Mouse (Mus musculus) spleen, adult 2 months (tissue): ENCODE results near the gene Tspan8. TPM values are rescaled to one million over a fixed set of nuclear protein-coding genes. Genes with fewer than 3 reads are reported as not detected.
"Not testable (repeated sequence)": the region's sequence is repeated elsewhere in the genome, so short reads cannot be mapped to it uniquely, and the experiment has no call there.

Experiments
- DNase-seq, 2 experiments: peaks; one replicate each; pipeline versions ENCODE4 v3.0.0 to v3.0.0-alpha.2; 2012 to 2021; ENCODE audit warnings: low spot score in 2 of 2, low read depth in 1 of 2
- H3K27ac ChIP-seq: fragments of 200-500 bp; 2 replicates; pipeline ENCODE4 v1.5.1; 2012; ENCODE audit warnings: low read length, inconsistent platforms; ENCODE audit not compliant: insufficient read depth
- H3K27me3 ChIP-seq: fragments of 200-500 bp; 2 replicates; pipeline ENCODE4 v1.6.1; 2012; ENCODE audit warnings: mild to moderate bottlenecking, moderate library complexity, low read length, inconsistent platforms; ENCODE audit not compliant: control insufficient read depth, insufficient read depth
- H3K36me3 ChIP-seq: fragments of 200-500 bp; 2 replicates; pipeline ENCODE4 v1.6.1; 2012; ENCODE audit warnings: mild to moderate bottlenecking, low read length, inconsistent platforms; ENCODE audit not compliant: control insufficient read depth, insufficient read depth
- H3K4me1 ChIP-seq: fragments of 200-500 bp; 2 replicates; pipeline ENCODE4 v1.6.1; 2011; ENCODE audit warnings: inconsistent platforms; ENCODE audit not compliant: control insufficient read depth, insufficient read depth, insufficient read length
- H3K4me3 ChIP-seq: fragments of 200-500 bp; 2 replicates; pipeline ENCODE4 v1.5.1; 2011; ENCODE audit warnings: mild to moderate bottlenecking, inconsistent platforms; ENCODE audit not compliant: insufficient read depth, insufficient read length; ENCODE audit errors: extremely low read depth
- CTCF ChIP-seq: fragments of 200-500 bp; IDR thresholded peaks from 2 replicates; pipeline ENCODE4 v1.5.1; 2011; ENCODE audit warnings: mild to moderate bottlenecking, inconsistent platforms; ENCODE audit not compliant: insufficient read depth, insufficient read length, insufficient replicate concordance; ENCODE audit errors: extremely low read depth
- POLR2A ChIP-seq: fragments of 200-500 bp; IDR thresholded peaks from 2 replicates; pipeline ENCODE4 v1.6.1; 2011; ENCODE audit warnings: low read depth, low read length, inconsistent platforms
- WGBS: fragments of 180-500 bp; shearing (Covaris S2); methylation state at CpG from one replicate; pipeline ENCODE4 v1.1.7; 2018; 5-methylcytosine and 5-hydroxymethylcytosine counted together
- polyA plus RNA-seq: library from polyadenylated mRNA; depleted of rRNA; stranded (reverse); fragments of >200 nt; gene quantifications from 2 replicates; pipeline ENCODE4 v1.2.3, GENCODE M21; 2012

Gene Tspan8
- polyA plus RNA-seq, 1 experiment, result 1.4 TPM

DNA sequence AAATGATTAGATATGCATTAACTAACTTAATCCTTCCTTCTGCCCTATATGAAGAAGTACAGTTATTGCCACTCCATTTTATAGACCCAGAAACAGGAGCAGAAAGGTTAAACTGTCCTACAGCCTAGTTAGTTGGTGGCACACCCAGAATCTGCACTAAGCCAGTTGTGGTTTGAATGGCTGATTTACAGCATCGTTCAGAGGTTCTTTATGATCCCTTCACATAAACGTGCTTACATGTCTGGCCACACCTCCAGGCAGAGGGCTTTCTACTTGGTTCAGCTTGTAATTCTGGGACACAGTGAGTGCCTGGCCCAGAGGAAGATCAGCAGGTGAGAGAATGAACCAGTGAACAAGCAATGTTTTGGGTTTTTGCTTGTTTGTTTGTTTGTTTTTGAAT is 33.4 kb upstream of the Tspan8 start:
- TF ChIP-seq CTCF (no peak), POLR2A (no peak)
- Histone ChIP-seq H3K27me3 (no peaks in the 10 kb centered on the region), H3K4me1 (no peaks in the 10 kb centered on the region), H3K27ac (no peak overlapping the region), H3K4me3 (no peak overlapping the region), H3K36me3 (no peaks in the 10 kb centered on the region)
- DNase-seq, result no peak
- 54% methylated on average over 2 of the region's 2 CpGs for WGBS

DNA sequence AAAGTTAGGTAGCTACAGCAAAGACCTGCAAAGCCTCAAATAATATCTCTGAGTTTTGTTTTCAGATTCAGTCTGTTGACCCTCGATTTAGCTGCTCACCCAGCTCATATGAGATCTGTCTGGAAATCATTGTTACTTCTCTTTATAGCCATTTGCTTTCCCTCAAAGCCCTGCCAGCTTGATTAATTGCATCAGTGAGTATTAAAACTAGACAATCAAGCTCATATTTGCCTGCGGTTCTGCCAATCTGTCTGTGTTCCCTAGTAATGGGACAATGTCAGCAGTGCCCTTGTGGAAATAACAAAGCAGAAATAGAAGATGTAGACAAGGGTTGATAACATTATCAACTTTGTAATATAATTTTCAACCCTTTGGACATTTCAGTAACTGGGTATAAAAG is 25.8 kb upstream of the Tspan8 start:
- 84% methylated on average over 2 of the region's 2 CpGs for WGBS
- H3K4me1 ChIP-seq, result no peaks in the 10 kb centered on the region
- no peak for TF ChIP-seq POLR2A
- TF ChIP-seq CTCF, result no peak
- H3K27me3 ChIP-seq, result no peaks in the 10 kb centered on the region
- no peak for DNase-seq
- H3K4me3 ChIP-seq, result no peak overlapping the region
- no peaks in the 10 kb centered on the region for H3K36me3 ChIP-seq
- no peak overlapping the region for H3K27ac ChIP-seq

DNA sequence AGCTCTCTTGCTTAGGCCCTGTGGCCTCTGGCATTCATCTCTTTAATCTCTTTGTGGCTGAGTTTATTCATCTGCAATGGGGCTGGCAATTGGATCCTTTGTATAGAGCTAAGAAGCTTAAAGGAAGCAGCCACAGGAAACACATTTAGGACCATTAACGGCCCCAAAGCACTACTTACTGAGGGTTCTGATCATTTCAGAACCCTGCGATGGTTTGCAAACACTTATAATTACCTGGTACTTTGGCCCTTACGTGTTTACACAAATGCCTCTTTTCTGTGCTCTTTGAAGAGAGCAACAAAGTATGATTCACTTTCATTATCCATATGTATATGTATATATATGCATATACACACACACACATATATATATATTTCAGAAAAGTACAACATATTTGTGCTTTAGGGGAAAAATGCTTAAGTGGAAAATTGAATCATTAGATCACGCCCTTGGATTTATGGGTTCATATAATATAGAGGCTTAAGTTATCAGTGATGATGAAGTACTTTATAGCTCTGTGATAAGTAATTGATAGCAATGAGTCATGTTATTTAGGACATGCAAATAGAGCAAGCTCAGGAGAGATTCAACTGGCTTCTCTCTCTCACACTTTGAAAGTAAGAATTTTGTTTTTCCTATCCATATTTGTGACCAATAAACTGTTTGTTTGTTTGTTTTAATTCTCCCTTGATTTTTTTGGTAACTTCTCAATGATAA is 20.4 kb upstream of the Tspan8 start:
- no peak overlapping the region for H3K27ac ChIP-seq
- no peak for DNase-seq
- no peak overlapping the region for H3K4me3 ChIP-seq
- 63% methylated on average over 4 of the region's 4 CpGs for WGBS
- no peaks in the 10 kb centered on the region for H3K36me3 ChIP-seq
- TF ChIP-seq CTCF (no peak), POLR2A (no peak)
- H3K27me3 ChIP-seq, result no peaks in the 10 kb centered on the region
- H3K4me1 ChIP-seq, result no peaks in the 10 kb centered on the region

DNA sequence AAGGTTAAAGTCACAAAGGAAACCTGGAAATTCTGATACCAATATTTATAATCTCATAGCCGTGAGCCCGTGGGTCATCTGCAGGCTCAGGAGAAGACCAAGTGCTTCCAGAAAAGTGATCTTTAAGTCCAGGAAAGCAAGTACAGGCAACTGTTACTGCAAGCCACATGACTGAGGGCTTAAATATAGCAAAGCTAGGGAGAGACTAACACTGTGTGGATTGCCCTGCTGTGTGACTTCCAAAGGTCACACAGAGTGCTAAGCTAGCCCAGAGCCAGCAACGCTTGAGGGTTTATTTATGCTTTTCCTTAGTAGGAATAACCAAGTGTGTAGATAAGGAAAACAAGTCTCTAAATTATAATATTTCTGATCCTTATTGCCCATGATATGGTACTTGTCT is 15.2 kb upstream of the Tspan8 start:
- DNase-seq, result no peak
- Histone ChIP-seq H3K4me1 (no peaks in the 10 kb centered on the region), H3K36me3 (no peaks in the 10 kb centered on the region), H3K4me3 (no peak overlapping the region), H3K27ac (no peak overlapping the region), H3K27me3 (no peaks in the 10 kb centered on the region)
- 90% methylated on average over 3 of the region's 3 CpGs for WGBS
- no peak for TF ChIP-seq POLR2A
- no peak for TF ChIP-seq CTCF

DNA sequence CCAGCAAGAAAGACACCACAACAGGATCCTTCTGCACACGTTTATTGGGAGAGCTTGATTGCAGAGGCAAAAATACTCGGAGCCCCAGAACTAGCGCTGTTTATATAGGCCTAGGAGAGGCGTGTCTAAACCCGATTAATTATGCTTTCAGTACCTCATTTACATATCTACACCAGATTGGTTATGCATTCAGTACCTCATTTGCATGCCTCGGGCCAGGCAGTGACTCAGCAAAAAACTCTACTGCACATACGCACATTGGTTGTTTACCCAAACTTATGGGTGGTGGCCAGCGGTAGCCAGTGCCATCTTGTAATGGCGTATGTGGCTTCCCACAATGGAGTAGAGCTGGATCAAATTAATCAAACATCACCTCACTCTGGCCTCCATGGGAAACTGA is 13.6 kb upstream of the Tspan8 start:
- not testable (repeated sequence) for H3K36me3 ChIP-seq, H3K27ac ChIP-seq, H3K27me3 ChIP-seq, H3K4me1 ChIP-seq, DNase-seq, H3K4me3 ChIP-seq
- 95% methylated on average over 9 of the region's 9 CpGs for WGBS

DNA sequence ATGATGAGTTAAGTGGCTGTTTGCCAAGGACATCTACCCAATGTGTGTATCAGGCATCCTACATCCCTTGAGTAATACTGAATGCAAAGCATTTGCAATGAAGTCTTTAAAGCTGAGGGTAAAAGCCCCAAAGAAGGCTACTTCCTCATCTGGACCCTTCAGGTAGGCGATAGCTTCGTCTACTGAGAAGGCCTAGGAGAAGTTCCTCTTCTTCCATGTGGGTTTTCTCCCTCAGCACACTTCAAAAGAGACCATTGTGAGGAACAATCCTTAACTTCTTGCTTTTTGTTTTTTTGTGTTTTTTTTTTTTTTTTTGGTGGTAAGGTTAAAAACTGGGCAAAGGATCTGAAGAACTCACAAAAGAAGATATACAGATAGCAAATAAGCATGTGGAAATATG is 12.9 kb upstream of the Tspan8 start:
- no peak overlapping the region for H3K27ac ChIP-seq
- H3K36me3 ChIP-seq, result no peaks in the 10 kb centered on the region
- H3K27me3 ChIP-seq, result no peaks in the 10 kb centered on the region
- 34% methylated on average over 2 of the region's 2 CpGs for WGBS
- no peak overlapping the region for H3K4me3 ChIP-seq
- DNase-seq, result no peak
- no peaks in the 10 kb centered on the region for H3K4me1 ChIP-seq
- no peak for TF ChIP-seq CTCF
- no peak for TF ChIP-seq POLR2A

DNA sequence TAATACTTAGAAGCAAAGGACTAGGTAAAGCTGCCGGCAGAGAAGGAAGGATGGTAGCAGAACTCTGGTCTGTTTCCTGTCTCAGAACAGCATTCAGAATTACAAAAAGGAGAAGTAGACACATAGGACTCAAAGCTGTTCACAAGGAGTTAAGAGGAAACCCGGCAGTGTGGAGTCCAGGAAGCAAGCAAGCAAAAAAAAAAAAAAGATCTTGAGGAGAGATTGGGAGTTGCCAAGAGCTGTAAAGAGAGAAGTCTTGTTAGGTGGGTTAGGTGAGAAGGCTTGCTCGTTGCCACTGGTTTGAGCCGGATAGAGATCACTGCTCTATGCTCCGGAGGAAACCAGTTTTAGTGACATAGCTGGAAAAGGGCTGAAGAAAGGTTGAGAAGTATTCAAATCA is 10.6 kb upstream of the Tspan8 start:
- DNase-seq, result no peak
- 9% methylated on average over 5 of the region's 5 CpGs for WGBS
- no peak overlapping the region for H3K27ac ChIP-seq
- no peaks in the 10 kb centered on the region for H3K27me3 ChIP-seq
- no peaks in the 10 kb centered on the region for H3K4me1 ChIP-seq
- TF ChIP-seq POLR2A (no peak), CTCF (no peak)
- no peak overlapping the region for H3K4me3 ChIP-seq
- no peaks in the 10 kb centered on the region for H3K36me3 ChIP-seq
